Mouse (Mus musculus) forebrain, embryonic 14.5 days (tissue): ENCODE results near the gene Lamc1. TPM values are rescaled to one million over a fixed set of nuclear protein-coding genes. Genes with fewer than 3 reads are reported as not detected.

ENCODE experiments used
- ATAC-seq: fragments of 200-750 bp; cut with Nextera tagmentation; 2 replicates; pipeline ENCODE4 v1.8.0; 2017; ENCODE audit warnings: mild to moderate bottlenecking, moderate library complexity
- DNase-seq: peaks from one replicate; pipeline ENCODE4 v3.0.0-alpha.2; 2015; ENCODE audit warnings: low spot score
- H3K27ac ChIP-seq: fragments of 300-500 bp; sonication (generic); 2 replicates; pipeline ENCODE4 v1.5.1; 2014; ENCODE audit warnings: low read depth, mild to moderate bottlenecking, control low read depth, low read length, moderate library complexity
- H3K27me3 ChIP-seq: fragments of 300-500 bp; sonication (generic); replicated peaks from 2 replicates; pipeline ENCODE4 v1.6.1; 2014; ENCODE audit warnings: low read length, control low read depth, mixed read lengths; ENCODE audit not compliant: control insufficient read depth, insufficient read depth
- H3K36me3 ChIP-seq: fragments of 300-500 bp; sonication (generic); 2 replicates; pipeline ENCODE4 v1.6.1; 2014; ENCODE audit warnings: low read length, control low read depth; ENCODE audit not compliant: control insufficient read depth, insufficient read depth
- H3K4me1 ChIP-seq: fragments of 300-500 bp; sonication (generic); 2 replicates; pipeline ENCODE4 v1.6.1; 2014; ENCODE audit warnings: antibody characterized with exemption, low read length, control low read depth; ENCODE audit not compliant: control insufficient read depth, insufficient read depth
- H3K4me2 ChIP-seq: fragments of 300-500 bp; sonication (generic); 2 replicates; pipeline ENCODE4 v1.6.1; 2014; ENCODE audit warnings: mild to moderate bottlenecking, control low read depth, low read length
- H3K4me3 ChIP-seq: fragments of 300-500 bp; sonication (generic); 2 replicates; pipeline ENCODE4 v1.5.1; 2014; ENCODE audit warnings: low read depth, low read length, control low read depth
- H3K9ac ChIP-seq: fragments of 300-500 bp; sonication (generic); 2 replicates; pipeline ENCODE4 v1.6.1; 2014; ENCODE audit warnings: mild to moderate bottlenecking, low read length, control low read depth, moderate library complexity
- H3K9me3 ChIP-seq: fragments of 300-500 bp; sonication (generic); replicated peaks from 2 replicates; pipeline ENCODE4 v1.6.1; 2016; ENCODE audit warnings: low read length, control low read depth, mixed read lengths; ENCODE audit not compliant: control insufficient read depth
- WGBS: fragments of 180-500 bp; shearing (Covaris S2); extraction: QIAGEN DNeasy Blood & Tissue Kit; methylation state at CpG from one replicate; pipeline ENCODE4 v1.1.7; 2014; 5-methylcytosine and 5-hydroxymethylcytosine counted together
- polyA plus RNA-seq: library from polyadenylated mRNA; unstranded; fragments of >200 nt; fragmentation: Nextera tagmentation; extraction: Ambion mirVana; gene quantifications from 2 replicates; pipeline ENCODE4 v1.2.1, GENCODE M21; 2014

The Lamc1 gene
- polyA plus RNA-seq, 1 experiment from 2014 or later: 17.2 TPM

DNA sequence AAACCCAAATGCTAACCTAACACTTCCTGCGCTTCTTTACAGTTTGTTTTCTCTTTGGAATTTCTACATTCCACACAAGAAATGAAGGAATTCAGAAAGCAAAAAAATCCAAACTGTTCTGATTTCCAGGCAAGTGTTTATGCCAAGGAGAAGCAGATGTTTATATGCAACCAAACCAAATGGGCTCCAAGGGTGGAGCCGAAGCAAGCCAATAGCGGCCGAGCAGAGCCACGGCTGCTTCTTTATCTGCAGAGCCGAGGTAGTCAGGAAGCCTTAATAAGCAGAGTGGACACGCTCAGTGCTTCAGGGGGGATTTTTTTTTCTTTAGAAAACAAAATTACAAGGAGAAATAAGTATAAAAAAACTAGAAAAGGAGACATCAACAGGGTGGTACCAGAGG is 91.2 kb downstream of the Lamc1 start:
- no peak for ATAC-seq
- DNase-seq: no peak
- H3K4me1 ChIP-seq: no peaks in the 10 kb centered on the region
- 89% methylated on average over 7 of the region's 7 CpGs for WGBS
- H3K27ac ChIP-seq: no peak overlapping the region
- no peak overlapping the region for H3K9ac ChIP-seq
- H3K9me3 ChIP-seq: no peaks in the 10 kb centered on the region
- no peaks in the 10 kb centered on the region for H3K27me3 ChIP-seq
- H3K4me2 ChIP-seq: no peak overlapping the region
- H3K4me3 ChIP-seq: no peak overlapping the region
- peaks cover 59% of the 10 kb centered on the region for H3K36me3 ChIP-seq

DNA sequence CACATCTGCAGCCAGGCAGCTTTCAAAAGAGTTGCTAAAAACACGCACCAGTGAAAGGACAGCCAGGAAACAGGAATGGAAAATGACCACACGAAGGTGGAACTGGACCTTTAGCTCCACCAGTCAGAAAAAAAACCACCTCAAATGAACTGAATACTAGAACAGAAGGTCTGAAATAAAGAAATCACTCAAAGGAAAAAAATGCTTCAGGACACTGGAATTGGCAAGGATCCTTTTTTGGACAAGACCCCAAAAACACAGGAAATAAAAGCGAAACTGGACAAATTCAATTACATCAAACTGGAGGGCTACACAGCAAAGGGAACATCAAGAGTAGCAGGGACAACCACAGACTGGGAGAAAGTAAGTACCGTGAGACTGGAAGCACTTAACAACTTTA is 97.0 kb downstream of the Lamc1 start:
- H3K4me1 ChIP-seq: no peaks in the 10 kb centered on the region
- no peaks in the 10 kb centered on the region for H3K27me3 ChIP-seq
- no peak overlapping the region for H3K27ac ChIP-seq
- ATAC-seq (no peak), DNase-seq (peak; percentile 4)
- no peaks in the 10 kb centered on the region for H3K9me3 ChIP-seq
- H3K36me3 ChIP-seq: peaks cover 41% of the 10 kb centered on the region
- H3K4me3 ChIP-seq: no peak overlapping the region
- no peak overlapping the region for H3K4me2 ChIP-seq
- H3K9ac ChIP-seq: no peak overlapping the region
- WGBS: 80% methylated on average over 4 of the region's 4 CpGs

DNA sequence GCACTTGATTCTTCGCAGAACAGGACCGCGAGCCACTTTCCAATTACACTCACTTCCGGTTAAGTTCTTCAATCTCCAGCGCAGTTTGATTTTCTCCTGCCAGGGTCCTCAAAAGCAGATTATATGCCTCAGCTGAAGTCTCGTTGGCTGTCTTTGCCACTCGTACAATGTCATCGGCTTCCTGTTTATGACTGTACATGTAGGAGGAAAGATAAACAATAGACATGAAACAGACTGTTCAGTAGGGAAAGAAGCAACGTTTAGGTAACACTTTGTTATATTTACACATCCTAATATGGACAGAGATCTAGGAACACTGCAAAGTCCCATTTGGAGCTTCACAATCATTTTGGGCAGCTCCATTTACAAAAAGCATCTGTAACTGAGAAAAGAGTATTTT is 100.9 kb downstream of the Lamc1 start:
- Histone ChIP-seq H3K9me3 (no peaks in the 10 kb centered on the region), H3K9ac (no peak overlapping the region), H3K4me1 (no peaks in the 10 kb centered on the region), H3K4me2 (no peak overlapping the region), H3K36me3 (peaks cover 60% of the 10 kb centered on the region), H3K27ac (no peak overlapping the region), H3K4me3 (no peak overlapping the region), H3K27me3 (no peaks in the 10 kb centered on the region)
- WGBS: 93% methylated on average over 9 of the region's 9 CpGs
- ATAC-seq: no peak
- DNase-seq: no peak

DNA sequence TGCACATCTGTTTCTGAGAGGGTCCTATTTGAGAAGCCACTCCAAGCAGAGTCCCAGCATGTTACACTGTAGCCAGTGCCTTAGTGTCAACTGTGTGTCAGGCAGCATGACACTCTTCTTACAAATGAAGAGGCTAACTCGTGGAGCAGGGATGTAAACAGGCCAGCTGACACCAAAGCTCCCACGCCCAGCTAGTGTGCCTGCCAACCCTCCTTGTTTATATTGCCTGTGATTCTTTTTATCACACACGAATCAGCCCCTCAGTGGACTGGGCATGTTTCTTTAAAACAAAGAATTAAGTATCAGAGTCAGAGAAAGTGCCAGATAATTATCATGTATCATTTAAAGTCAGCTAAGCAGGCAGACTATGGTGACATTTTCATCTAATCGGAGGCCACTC is 104.7 kb downstream of the Lamc1 start:
- Histone ChIP-seq H3K27me3 (no peaks in the 10 kb centered on the region), H3K27ac (no peak overlapping the region), H3K9ac (no peak overlapping the region), H3K36me3 (peaks cover 74% of the 10 kb centered on the region), H3K4me3 (no peak overlapping the region), H3K9me3 (no peaks in the 10 kb centered on the region), H3K4me2 (no peak overlapping the region), H3K4me1 (no peaks in the 10 kb centered on the region)
- DNase-seq: no peak
- ATAC-seq: no peak
- 69% methylated on average over 4 of the region's 4 CpGs for WGBS

DNA sequence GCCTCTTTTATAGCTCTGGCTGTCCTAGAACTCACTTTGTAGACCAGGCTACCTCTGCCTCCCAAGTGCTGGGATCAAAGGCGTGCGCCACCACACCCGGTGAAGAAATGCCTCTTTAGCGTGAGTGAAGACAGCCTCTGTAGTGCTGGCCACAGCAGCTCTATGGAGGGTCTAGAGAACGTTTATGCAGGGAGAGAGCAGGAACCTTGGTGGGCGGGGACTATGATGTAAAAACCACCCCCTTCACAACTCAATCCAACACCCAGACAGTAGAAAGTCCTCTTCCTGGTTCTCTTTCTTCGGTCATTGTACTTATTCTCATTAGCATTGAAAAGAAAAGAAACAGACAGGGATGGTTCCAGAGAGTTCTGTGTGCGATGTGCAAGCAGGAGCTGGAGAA is 105.5 kb downstream of the Lamc1 start:
- Histone ChIP-seq H3K4me1 (no peaks in the 10 kb centered on the region), H3K9ac (no peak overlapping the region), H3K4me3 (no peak overlapping the region), H3K4me2 (no peak overlapping the region), H3K27me3 (no peaks in the 10 kb centered on the region), H3K36me3 (peaks cover 68% of the 10 kb centered on the region), H3K27ac (no peak overlapping the region), H3K9me3 (no peaks in the 10 kb centered on the region)
- 86% methylated on average over 8 of the region's 8 CpGs for WGBS
- ATAC-seq (no peak), DNase-seq (no peak)

DNA sequence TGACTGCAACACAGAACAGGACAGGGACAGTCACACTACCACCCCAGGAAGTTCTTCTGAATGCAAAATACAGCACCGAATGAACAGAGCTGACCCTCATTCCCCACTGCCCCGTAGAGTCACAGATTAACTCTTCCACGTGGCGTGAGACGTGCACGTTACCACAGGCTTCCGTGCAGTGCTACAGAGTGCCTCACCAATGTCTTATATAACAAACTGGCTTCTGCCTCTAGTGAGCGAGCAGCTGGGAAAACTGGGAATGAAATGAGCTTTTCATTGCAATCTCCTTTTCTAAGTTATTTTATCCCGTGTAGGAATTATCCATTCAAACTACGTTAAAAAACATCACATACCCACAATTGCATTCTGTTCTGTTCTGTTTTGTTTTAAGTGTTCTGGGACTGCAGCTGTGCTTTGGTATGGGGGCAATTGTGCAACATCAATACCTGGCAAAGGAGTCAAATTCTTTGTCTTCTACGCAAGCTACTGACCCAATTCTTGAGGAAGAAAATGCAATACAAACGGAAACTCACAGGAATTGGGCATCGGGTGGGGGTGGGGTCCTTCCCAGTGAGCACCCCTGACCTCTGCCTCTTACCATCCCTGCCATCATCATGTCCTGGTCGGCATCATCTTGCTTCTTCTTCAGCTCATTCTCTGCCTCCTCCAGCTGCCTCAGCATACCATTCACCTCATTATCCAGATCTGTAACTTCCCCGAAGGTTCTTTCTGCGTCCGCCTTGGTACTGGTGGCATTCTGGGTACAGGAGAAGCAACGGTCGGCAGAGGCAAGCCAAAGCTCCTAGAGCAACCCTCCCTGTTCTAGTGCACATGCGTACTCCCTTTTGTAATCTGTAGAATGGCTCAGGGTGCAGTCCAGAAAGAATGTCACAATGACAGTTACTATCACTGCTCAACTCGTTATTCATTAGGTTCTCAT is 106.5 kb downstream of the Lamc1 start:
- Histone ChIP-seq H3K9ac (no peak overlapping the region), H3K4me2 (no peak overlapping the region), H3K4me1 (no peaks in the 10 kb centered on the region), H3K9me3 (no peaks in the 10 kb centered on the region), H3K27me3 (no peaks in the 10 kb centered on the region), H3K4me3 (no peak overlapping the region), H3K36me3 (peaks cover 68% of the 10 kb centered on the region), H3K27ac (no peak overlapping the region)
- ATAC-seq: no peak
- 86% methylated on average over 21 of the region's 21 CpGs for WGBS
- no peak for DNase-seq

DNA sequence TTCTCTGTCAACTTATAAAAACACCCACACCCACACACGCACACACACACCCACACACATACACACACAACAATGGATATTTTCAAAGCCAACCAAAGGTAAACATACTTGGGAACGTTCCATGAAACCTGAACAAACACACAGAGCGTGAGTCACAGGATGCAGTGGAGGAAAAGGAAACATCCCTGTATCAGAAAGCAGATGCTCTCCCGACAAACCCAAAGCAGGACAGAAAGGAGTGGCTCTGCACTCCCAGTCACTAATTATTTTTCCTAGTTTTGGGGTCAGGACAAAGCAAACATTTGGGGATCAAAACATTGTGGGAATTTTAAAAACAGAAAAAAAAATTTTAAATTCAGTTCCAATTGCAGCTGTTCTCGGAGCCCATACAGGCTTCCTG is 108.3 kb downstream of the Lamc1 start:
- DNase-seq: no peak

DNA sequence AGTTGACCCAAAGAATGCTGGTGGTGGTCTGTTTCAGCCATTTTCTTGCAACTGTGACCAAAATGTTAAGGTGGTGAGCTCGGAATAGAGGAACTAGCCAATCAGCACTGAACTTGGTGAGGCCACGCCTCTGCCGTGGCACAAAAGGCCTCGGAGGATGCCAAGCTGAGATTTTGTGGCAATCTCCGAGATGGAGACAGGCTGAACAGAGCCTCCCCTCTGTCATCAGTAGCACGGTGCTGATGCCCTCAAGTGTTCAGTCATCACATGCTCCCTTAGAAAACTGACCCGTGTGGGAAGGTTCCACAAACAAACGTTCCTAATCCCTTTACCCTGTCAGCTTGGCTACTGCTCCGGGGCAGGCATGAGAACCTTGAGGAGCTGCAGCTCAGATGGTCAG is 113.2 kb downstream of the Lamc1 start:
- 45% methylated on average over 9 of the region's 9 CpGs for WGBS
- ATAC-seq (peak; percentile 40; the same call in 1 of the 2 replicates), DNase-seq (peak; percentile 48)
- H3K27ac ChIP-seq: no peak overlapping the region
- no peaks in the 10 kb centered on the region for H3K27me3 ChIP-seq
- H3K9me3 ChIP-seq: no peaks in the 10 kb centered on the region
- H3K4me2 ChIP-seq: no peak overlapping the region
- no peak overlapping the region for H3K4me3 ChIP-seq
- no peaks in the 10 kb centered on the region for H3K4me1 ChIP-seq
- H3K9ac ChIP-seq: no peak overlapping the region
- H3K36me3 ChIP-seq: peaks cover 29% of the 10 kb centered on the region

More for the DNA sequence above, 108.3 kb downstream of the Lamc1 start:
- Histone ChIP-seq H3K4me1 (no peaks in the 10 kb centered on the region), H3K9me3 (no peaks in the 10 kb centered on the region), H3K4me3 (no peak overlapping the region), H3K27me3 (no peaks in the 10 kb centered on the region), H3K9ac (no peak overlapping the region), H3K36me3 (peaks cover 67% of the 10 kb centered on the region), H3K27ac (no peak overlapping the region), H3K4me2 (no peak overlapping the region)
- 86% methylated on average over 5 of the region's 5 CpGs for WGBS
- ATAC-seq: no peak

DNA sequence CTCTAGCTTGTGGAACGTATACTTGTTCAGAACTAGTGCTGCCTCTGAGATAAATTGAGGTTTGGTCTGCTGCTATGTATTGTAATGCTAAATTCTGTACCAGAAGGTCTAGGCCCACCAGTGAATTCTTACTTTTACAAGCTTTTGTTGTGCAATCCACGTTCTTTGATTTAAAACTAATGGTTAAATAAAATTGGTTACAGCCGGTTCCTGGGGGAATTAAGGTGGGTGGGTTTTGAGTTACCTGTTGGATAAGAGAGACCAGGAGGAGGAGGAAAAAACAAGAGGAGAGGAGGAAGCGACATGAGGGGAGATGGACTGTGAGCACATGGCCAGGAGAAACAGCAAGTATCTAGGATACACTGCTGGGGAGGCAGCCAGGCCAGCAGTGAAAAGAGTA is 116.1 kb downstream of the Lamc1 start:
- H3K27me3 ChIP-seq: no peaks in the 10 kb centered on the region
- ATAC-seq (no peak), DNase-seq (no peak)
- no peaks in the 10 kb centered on the region for H3K4me1 ChIP-seq
- H3K9ac ChIP-seq: no peak overlapping the region
- no peak overlapping the region for H3K4me2 ChIP-seq
- no peaks in the 10 kb centered on the region for H3K9me3 ChIP-seq
- WGBS: 84% methylated on average over 4 of the region's 4 CpGs
- no peak overlapping the region for H3K27ac ChIP-seq
- no peak overlapping the region for H3K4me3 ChIP-seq
- H3K36me3 ChIP-seq: peaks cover 18% of the 10 kb centered on the region
